In genomic region chr1:191838994-191839741, GRCm38 (mm10) we compare ENCODE assay signal across 9 mouse cellular contexts. TPM values are rescaled to one million over a fixed set of nuclear protein-coding genes. Genes with fewer than 3 reads are reported as not detected.
DNase-seq lines count a peak whose midpoint lies in the region; ATAC-seq lines count a peak whose summit lies in the region.
"Had no signal": no experiment of that assay in that cellular context is flagged by ENCODE, and none has a peak within 500 bp of the region (broad histone marks: within the 10 kb centered on the region; RNA-seq: fewer than 3 reads in every experiment).

No protein-coding gene starts in this region.

- ATAC-seq in midbrain, embryonic 16.5 days = no peak
- ATAC-seq in heart, embryonic 13.5 days (ENCODE audit: extremely low read depth, insufficient number of reproducible peaks, low FRiP score, low TSS enrichment) = no peak
- ATAC-seq in stomach, embryonic 14.5 days (ENCODE audit: insufficient number of reproducible peaks, insufficient read depth, low FRiP score, low read depth) = peak; percentile 62

- H3K4me3 ChIP-seq in midbrain, embryonic 10.5 days = no peak overlapping the region
- no peak overlapping the region for H3K4me3 ChIP-seq in midbrain, embryonic 16.5 days (ENCODE audit: low read depth, low read length)
- H3K4me3 ChIP-seq in heart, embryonic 13.5 days = no peak overlapping the region
- no peak overlapping the region for H3K4me3 ChIP-seq in stomach, embryonic 14.5 days (ENCODE audit: low read depth, low read length)
- H3K4me3 ChIP-seq: midbrain, embryonic 12.5 days had no signal

- no peaks in the 10 kb centered on the region for H3K27me3 ChIP-seq in midbrain, embryonic 10.5 days (ENCODE audit: low read depth, poor library complexity, severe bottlenecking)
- H3K27me3 ChIP-seq in midbrain, embryonic 16.5 days (ENCODE audit: control insufficient read depth, insufficient read depth, low read depth, low read length) = no peaks in the 10 kb centered on the region
- no peaks in the 10 kb centered on the region for H3K27me3 ChIP-seq in heart, embryonic 13.5 days (replicated peaks)
- H3K27me3 ChIP-seq in stomach, embryonic 14.5 days (ENCODE audit: control insufficient read depth, insufficient read depth, low read length) = no peaks in the 10 kb centered on the region
- H3K27me3 ChIP-seq: midbrain, embryonic 12.5 days had no signal

- H3K36me3 ChIP-seq in midbrain, embryonic 10.5 days = peaks cover 15% of the 10 kb centered on the region
- no peaks in the 10 kb centered on the region for H3K36me3 ChIP-seq in midbrain, embryonic 16.5 days (ENCODE audit: control insufficient read depth, insufficient read depth, low read length)
- H3K36me3 ChIP-seq in heart, embryonic 13.5 days = 0 out of 2 replicates have a peak, but pooled peaks cover under 1% of the 10 kb centered on the region
- no peaks in the 10 kb centered on the region for H3K36me3 ChIP-seq in stomach, embryonic 14.5 days (ENCODE audit: control insufficient read depth, insufficient read depth, low read length)

- 62% methylated on average over 17 of the region's 17 CpGs for WGBS in midbrain, embryonic 10.5 days
- WGBS in midbrain, embryonic 16.5 days = 42% methylated on average over 17 of the region's 17 CpGs
- WGBS in heart, embryonic 13.5 days = 23% methylated on average over 17 of the region's 17 CpGs
- WGBS in stomach, embryonic 14.5 days = 31% methylated on average over 17 of the region's 17 CpGs

- DNase-seq in midbrain, embryonic 10.5 days (ENCODE audit: low spot score) = peak; percentile 49
- peak; percentile 73 for DNase-seq in kidney, postnatal 14 days
- DNase-seq in spleen, adult 12 weeks (ENCODE audit: low spot score) = no peak
- DNase-seq in thymus, postnatal 36 days = no peak
- DNase-seq in lung, postnatal 10 days = no peak

- H3K9me3 ChIP-seq in midbrain, embryonic 10.5 days (replicated peaks) = no peaks in the 10 kb centered on the region
- H3K9me3 ChIP-seq in midbrain, embryonic 16.5 days (replicated peaks; ENCODE audit: control insufficient read depth, low read length, poor library complexity, severe bottlenecking) = no peaks in the 10 kb centered on the region
- H3K9me3 ChIP-seq in heart, embryonic 13.5 days = no peaks in the 10 kb centered on the region
- no peaks in the 10 kb centered on the region for H3K9me3 ChIP-seq in stomach, embryonic 14.5 days (ENCODE audit: control insufficient read depth, low read depth, low read length)
- H3K9me3 ChIP-seq: midbrain, embryonic 12.5 days had no signal

- peaks cover 26% of the 10 kb centered on the region for H3K4me1 ChIP-seq in midbrain, embryonic 10.5 days
- peaks cover 4% of the 10 kb centered on the region; the same call in 1 of the 2 replicates for H3K4me1 ChIP-seq in midbrain, embryonic 16.5 days (ENCODE audit: control insufficient read depth, insufficient read depth, low read length)
- H3K4me1 ChIP-seq in heart, embryonic 13.5 days = peaks cover 22% of the 10 kb centered on the region
- no peaks in the 10 kb centered on the region for H3K4me1 ChIP-seq in stomach, embryonic 14.5 days (ENCODE audit: control insufficient read depth, insufficient read depth, low read length)

- 0 out of 2 replicates have a peak overlapping the region, but pooled peaks have one; percentile 50 for H3K27ac ChIP-seq in midbrain, embryonic 10.5 days (replicated peaks)
- no peak overlapping the region for H3K27ac ChIP-seq in midbrain, embryonic 16.5 days (ENCODE audit: low read length)
- H3K27ac ChIP-seq in heart, embryonic 13.5 days (replicated peaks) = peak overlapping the region; percentile 30; the same call in 1 of the 2 replicates
- H3K27ac ChIP-seq in stomach, embryonic 14.5 days (ENCODE audit: low read length) = no peak overlapping the region
- H3K27ac ChIP-seq: midbrain, embryonic 12.5 days had no signal

- no peak overlapping the region for H3K4me2 ChIP-seq in midbrain, embryonic 16.5 days (ENCODE audit: low read length)
- H3K4me2 ChIP-seq in heart, embryonic 13.5 days = peak overlapping the region; percentile 42
- H3K4me2 ChIP-seq in stomach, embryonic 14.5 days (replicated peaks; ENCODE audit: low read depth, low read length) = no peak overlapping the region
- H3K4me2 ChIP-seq: midbrain, embryonic 12.5 days had no signal

- H3K9ac ChIP-seq in midbrain, embryonic 16.5 days (ENCODE audit: low read depth, low read length) = no peak overlapping the region
- peak overlapping the region; percentile 62; the same call in 1 of the 2 replicates for H3K9ac ChIP-seq in heart, embryonic 13.5 days
- H3K9ac ChIP-seq in stomach, embryonic 14.5 days (replicated peaks; ENCODE audit: low read depth, low read length) = no peak overlapping the region
- H3K9ac ChIP-seq: midbrain, embryonic 12.5 days had no signal

RNA-seq across cellular contexts. Expression of gene Nek2, which starts 17.9 kb away (rescaled TPM):
- 63.3 and 66.6 TPM in 2 replicates for polyA plus RNA-seq in midbrain, embryonic 10.5 days (2016; fragmentation: Nextera tagmentation; extraction: Ambion mirVana)
- polyA plus RNA-seq in midbrain, embryonic 16.5 days (2015; fragmentation: Nextera tagmentation; extraction: Ambion mirVana) = 4.7 and 6.0 TPM in 2 replicates
- 31.7 and 33.9 TPM in 2 replicates for polyA plus RNA-seq in heart, embryonic 13.5 days (2015; fragmentation: Nextera tagmentation; extraction: Ambion mirVana)
- 26.7 and 31.0 TPM in 2 replicates for polyA plus RNA-seq in stomach, embryonic 14.5 days (2014; fragmentation: Nextera tagmentation; extraction: Ambion mirVana)

Comparison
In these comparisons a context has a peak if more than half of its experiments do, and no peak if none do; other contexts are left out.
1. H3K27ac ChIP-seq: peak in midbrain, embryonic 10.5 days (single experiment) and heart, embryonic 13.5 days (single experiment); none in midbrain, embryonic 16.5 days (single experiment) and stomach, embryonic 14.5 days (single experiment).
2. DNase-seq: peak in midbrain, embryonic 10.5 days (single experiment) and kidney, postnatal 14 days (single experiment); none in spleen, adult 12 weeks (single experiment), thymus, postnatal 36 days (0 of 2) and lung, postnatal 10 days (single experiment).